Mouse (Mus musculus): ENCODE data around the gene Gpat2. TPM values are rescaled to one million over a fixed set of nuclear protein-coding genes. Genes with fewer than 3 reads are reported as not detected.

Gpat2 gene
- polyA plus RNA-seq, 1 experiment from 2014 or later: 0.28 TPM

DNA sequence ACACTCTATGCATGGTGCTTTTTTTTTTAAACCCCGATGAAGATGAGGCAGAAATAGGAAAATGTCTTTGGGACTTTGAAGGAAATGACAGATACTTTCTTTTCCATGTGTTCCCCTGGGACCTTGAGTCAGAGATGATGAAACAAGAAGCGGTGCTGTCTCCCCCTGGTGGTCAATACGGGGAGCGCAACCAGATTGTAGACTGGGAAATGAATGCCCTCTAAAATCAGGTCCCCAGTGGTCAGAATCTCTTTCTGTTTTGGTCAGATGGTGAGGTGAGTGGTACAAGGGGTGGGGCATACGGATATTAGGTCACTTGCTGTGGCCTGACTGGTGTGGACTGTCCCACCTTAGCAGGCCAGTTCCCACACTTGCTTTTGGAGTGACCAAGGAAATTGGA lies 28.8 kb downstream of the Gpat2 start:
- no peak for ATAC-seq (ENCODE audit: insufficient read depth, low FRiP score)
- Histone ChIP-seq H3K27me3 (ENCODE audit: control insufficient read depth, insufficient read depth, low read length) (peaks cover 4% of the 10 kb centered on the region; the same call in 1 of the 2 replicates), H3K36me3 (ENCODE audit: control insufficient read depth, insufficient read depth, low read length) (no peaks in the 10 kb centered on the region), H3K9me3 (replicated peaks; ENCODE audit: control insufficient read depth, low read length) (no peaks in the 10 kb centered on the region), H3K27ac (ENCODE audit: low read length) (no peak overlapping the region), H3K4me3 (replicated peaks; ENCODE audit: low read length) (no peak overlapping the region), H3K4me2 (ENCODE audit: low read depth, low read length) (no peak overlapping the region), H3K9ac (ENCODE audit: low read length) (no peak overlapping the region), H3K4me1 (ENCODE audit: control insufficient read depth, insufficient read depth, low read length) (no peaks in the 10 kb centered on the region)
- WGBS: 4% methylated on average over 5 of the region's 5 CpGs

DNA sequence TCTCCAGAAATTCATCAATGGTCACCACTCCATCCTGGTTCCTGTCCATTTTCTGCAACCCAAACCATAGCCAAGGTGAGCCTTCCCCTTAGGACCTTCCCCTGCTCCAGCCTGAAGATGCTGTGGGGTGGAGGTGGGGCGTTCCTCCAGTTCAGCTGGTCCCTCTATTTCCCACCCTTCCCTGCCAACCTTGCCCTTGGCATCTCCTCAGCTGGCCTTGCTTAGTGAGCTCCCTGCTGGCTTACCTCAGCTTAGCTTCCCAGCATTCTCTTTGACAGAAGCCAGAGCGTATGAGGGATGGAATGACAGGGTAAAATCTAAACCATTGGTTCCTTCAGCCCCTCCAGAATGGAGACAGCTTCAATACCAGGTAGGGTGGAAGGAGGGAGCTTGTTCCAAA lies 34.3 kb downstream of the Gpat2 start:
- 78% methylated on average over 2 of the region's 2 CpGs for WGBS
- H3K4me3 ChIP-seq (replicated peaks; ENCODE audit: low read length): no peak overlapping the region
- no peaks in the 10 kb centered on the region for H3K36me3 ChIP-seq (ENCODE audit: control insufficient read depth, insufficient read depth, low read length)
- no peaks in the 10 kb centered on the region for H3K27me3 ChIP-seq (ENCODE audit: control insufficient read depth, insufficient read depth, low read length)
- H3K9me3 ChIP-seq (replicated peaks; ENCODE audit: control insufficient read depth, low read length): no peaks in the 10 kb centered on the region
- no peaks in the 10 kb centered on the region for H3K4me1 ChIP-seq (ENCODE audit: control insufficient read depth, insufficient read depth, low read length)
- H3K27ac ChIP-seq (ENCODE audit: low read length): no peak overlapping the region
- no peak for ATAC-seq (ENCODE audit: insufficient read depth, low FRiP score)
- H3K4me2 ChIP-seq (ENCODE audit: low read depth, low read length): no peak overlapping the region
- H3K9ac ChIP-seq (ENCODE audit: low read length): no peak overlapping the region

DNA sequence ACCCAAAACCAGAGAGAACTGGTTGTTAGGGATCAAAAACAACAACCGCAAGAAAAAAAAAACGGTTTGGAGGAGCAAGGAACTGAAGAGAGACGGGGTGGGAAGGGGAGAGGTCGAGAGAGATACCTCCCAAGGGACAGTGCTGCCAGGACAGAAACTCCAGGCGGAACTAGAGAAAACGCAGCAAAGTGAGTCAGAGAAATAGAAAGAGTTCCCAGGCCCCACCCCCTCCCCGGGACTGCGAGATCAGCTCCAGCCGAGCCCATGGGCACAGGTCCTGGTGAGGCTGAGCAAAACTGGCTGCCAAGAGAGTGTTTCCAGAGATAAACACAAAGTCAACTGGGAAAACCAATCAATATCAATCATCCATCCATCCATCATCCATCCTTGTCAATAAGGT lies 36.4 kb downstream of the Gpat2 start:
- Histone ChIP-seq H3K27ac (ENCODE audit: low read length) (no peak overlapping the region), H3K36me3 (ENCODE audit: control insufficient read depth, insufficient read depth, low read length) (no peaks in the 10 kb centered on the region), H3K27me3 (ENCODE audit: control insufficient read depth, insufficient read depth, low read length) (no peaks in the 10 kb centered on the region), H3K4me2 (ENCODE audit: low read depth, low read length) (no peak overlapping the region), H3K4me1 (ENCODE audit: control insufficient read depth, insufficient read depth, low read length) (no peaks in the 10 kb centered on the region), H3K4me3 (replicated peaks; ENCODE audit: low read length) (no peak overlapping the region), H3K9ac (ENCODE audit: low read length) (no peak overlapping the region), H3K9me3 (replicated peaks; ENCODE audit: control insufficient read depth, low read length) (no peaks in the 10 kb centered on the region)
- no peak for ATAC-seq (ENCODE audit: insufficient read depth, low FRiP score)
- 35% methylated on average over 9 of the region's 9 CpGs for WGBS

DNA sequence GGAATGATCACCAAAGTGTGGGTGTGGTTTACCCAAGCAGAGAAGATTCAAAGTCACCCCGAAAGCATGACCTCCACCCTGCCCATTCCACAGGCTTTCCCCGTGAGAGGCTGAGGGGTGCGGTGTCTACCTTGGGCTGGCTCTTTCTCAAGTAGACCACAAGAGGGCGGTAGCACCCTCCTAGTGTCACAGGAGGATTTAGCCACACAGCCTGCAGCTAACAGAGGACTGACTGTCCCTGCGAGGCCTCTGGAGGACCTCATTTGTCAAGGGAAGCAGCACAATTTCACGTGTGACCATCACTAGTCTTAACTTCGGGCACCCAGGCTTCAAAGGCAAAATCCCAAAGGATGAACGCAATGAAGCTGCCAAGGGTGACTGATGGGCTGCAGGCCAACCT lies 37.3 kb downstream of the Gpat2 start:
- H3K36me3 ChIP-seq (ENCODE audit: control insufficient read depth, insufficient read depth, low read length): no peaks in the 10 kb centered on the region
- H3K9ac ChIP-seq (ENCODE audit: low read length): no peak overlapping the region
- H3K27me3 ChIP-seq (ENCODE audit: control insufficient read depth, insufficient read depth, low read length): no peaks in the 10 kb centered on the region
- H3K27ac ChIP-seq (ENCODE audit: low read length): no peak overlapping the region
- no peaks in the 10 kb centered on the region for H3K4me1 ChIP-seq (ENCODE audit: control insufficient read depth, insufficient read depth, low read length)
- H3K4me2 ChIP-seq (ENCODE audit: low read depth, low read length): no peak overlapping the region
- H3K4me3 ChIP-seq (replicated peaks; ENCODE audit: low read length): no peak overlapping the region
- 6% methylated on average over 8 of the region's 8 CpGs for WGBS
- no peaks in the 10 kb centered on the region for H3K9me3 ChIP-seq (replicated peaks; ENCODE audit: control insufficient read depth, low read length)
- peak; percentile 69; the same call in 1 of the 2 replicates for ATAC-seq (ENCODE audit: insufficient read depth, low FRiP score)

DNA sequence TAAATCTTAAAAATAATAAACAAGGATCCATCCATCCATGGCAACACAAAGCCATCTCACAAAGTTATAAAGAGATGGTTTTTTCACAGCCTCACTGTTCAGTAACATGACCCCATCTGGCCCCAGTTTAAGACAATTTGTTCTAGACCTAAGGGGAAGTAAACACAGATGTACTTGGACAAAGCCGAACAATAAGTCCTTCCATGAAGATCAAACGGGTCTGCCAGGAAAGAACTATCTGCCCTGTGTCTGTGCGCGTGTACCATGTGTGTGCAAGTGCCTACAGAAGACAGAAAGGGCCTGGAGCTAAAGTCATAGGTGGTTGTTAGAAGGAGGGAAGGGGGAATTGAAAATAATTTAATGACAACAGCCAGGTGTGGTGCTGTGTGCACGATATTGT lies 45.2 kb downstream of the Gpat2 start:
- no peaks in the 10 kb centered on the region for H3K27me3 ChIP-seq (ENCODE audit: control insufficient read depth, insufficient read depth, low read length)
- H3K36me3 ChIP-seq (ENCODE audit: control insufficient read depth, insufficient read depth, low read length): no peaks in the 10 kb centered on the region
- no peaks in the 10 kb centered on the region for H3K9me3 ChIP-seq (replicated peaks; ENCODE audit: control insufficient read depth, low read length)
- WGBS: 85% methylated on average over 5 of the region's 5 CpGs
- no peak overlapping the region for H3K4me3 ChIP-seq (replicated peaks; ENCODE audit: low read length)
- H3K9ac ChIP-seq (ENCODE audit: low read length): no peak overlapping the region
- ATAC-seq (ENCODE audit: insufficient read depth, low FRiP score): no peak
- H3K27ac ChIP-seq (ENCODE audit: low read length): no peak overlapping the region
- H3K4me1 ChIP-seq (ENCODE audit: control insufficient read depth, insufficient read depth, low read length): no peaks in the 10 kb centered on the region
- no peak overlapping the region for H3K4me2 ChIP-seq (ENCODE audit: low read depth, low read length)

DNA sequence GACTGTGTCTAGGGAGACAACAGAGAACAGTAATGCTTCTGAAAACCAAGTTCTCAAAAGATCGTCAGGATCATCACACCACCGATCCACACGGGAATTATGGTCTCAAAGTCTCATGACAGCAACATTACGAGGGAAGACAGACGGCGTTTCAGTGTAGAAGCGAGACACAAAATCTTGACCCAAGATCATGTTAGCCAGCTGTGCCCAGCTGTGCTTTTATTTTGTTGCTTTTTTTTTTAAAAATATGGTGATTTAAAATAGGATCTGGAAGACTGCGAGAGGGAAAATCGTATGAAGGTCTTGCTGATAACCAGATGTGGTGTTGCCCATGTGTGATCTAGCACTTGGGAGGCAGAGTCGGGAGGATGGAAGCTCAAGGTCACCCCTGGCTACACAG lies 45.7 kb downstream of the Gpat2 start:
- WGBS: 59% methylated on average over 10 of the region's 10 CpGs
- no peaks in the 10 kb centered on the region for H3K27me3 ChIP-seq (ENCODE audit: control insufficient read depth, insufficient read depth, low read length)
- H3K4me2 ChIP-seq (ENCODE audit: low read depth, low read length): no peak overlapping the region

DNA sequence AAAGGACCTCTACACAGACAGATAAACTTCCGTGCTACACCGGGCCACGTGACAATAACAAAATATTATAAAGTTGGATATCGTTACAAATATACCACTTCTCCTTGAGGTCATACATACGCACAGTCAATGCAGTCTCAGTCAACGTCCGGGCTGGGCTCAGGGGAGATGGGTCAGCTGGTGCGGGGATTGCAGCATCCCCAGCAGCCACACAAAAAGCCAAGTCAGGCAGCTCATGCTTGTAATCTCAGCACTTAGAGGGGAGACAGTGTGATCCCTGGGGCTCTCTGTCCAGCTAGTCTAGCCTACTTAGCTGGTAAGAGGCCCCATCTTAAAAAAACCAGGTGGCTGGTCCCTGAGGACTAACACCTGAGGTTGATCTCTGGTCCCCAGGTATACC lies 46.3 kb downstream of the Gpat2 start:
- ATAC-seq (ENCODE audit: insufficient read depth, low FRiP score): no peak

More for the DNA sequence above, 45.7 kb downstream of the Gpat2 start:
- Histone ChIP-seq H3K9ac (ENCODE audit: low read length) (no peak overlapping the region), H3K9me3 (replicated peaks; ENCODE audit: control insufficient read depth, low read length) (no peaks in the 10 kb centered on the region), H3K36me3 (ENCODE audit: control insufficient read depth, insufficient read depth, low read length) (no peaks in the 10 kb centered on the region), H3K4me1 (ENCODE audit: control insufficient read depth, insufficient read depth, low read length) (no peaks in the 10 kb centered on the region), H3K4me3 (replicated peaks; ENCODE audit: low read length) (no peak overlapping the region), H3K27ac (ENCODE audit: low read length) (no peak overlapping the region)
- no peak for ATAC-seq (ENCODE audit: insufficient read depth, low FRiP score)

DNA sequence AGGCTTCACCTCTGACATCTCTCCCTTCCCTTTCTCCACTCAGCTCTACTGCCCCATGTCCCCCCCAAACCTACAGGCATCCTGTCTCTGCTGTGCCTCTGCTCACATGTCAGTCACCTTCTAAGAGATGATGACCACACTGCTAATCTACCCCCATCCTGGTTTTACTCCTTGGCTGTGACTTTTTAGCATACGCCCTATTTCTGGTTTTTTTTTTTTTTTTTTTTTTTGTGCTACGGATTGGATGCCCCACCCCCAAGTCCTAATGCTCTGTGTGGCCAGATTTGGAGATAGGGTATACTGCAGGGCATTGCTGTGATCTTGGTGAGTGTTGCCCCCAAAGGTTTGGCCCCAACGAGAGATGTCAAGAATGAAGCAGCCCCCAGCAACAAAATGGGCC lies 47.3 kb downstream of the Gpat2 start:
- ATAC-seq (ENCODE audit: insufficient read depth, low FRiP score): no peak
- WGBS: 69% methylated on average over 3 of the region's 3 CpGs
- Histone ChIP-seq H3K4me1 (ENCODE audit: control insufficient read depth, insufficient read depth, low read length) (no peaks in the 10 kb centered on the region), H3K27me3 (ENCODE audit: control insufficient read depth, insufficient read depth, low read length) (no peaks in the 10 kb centered on the region), H3K9me3 (replicated peaks; ENCODE audit: control insufficient read depth, low read length) (no peaks in the 10 kb centered on the region), H3K36me3 (ENCODE audit: control insufficient read depth, insufficient read depth, low read length) (no peaks in the 10 kb centered on the region), H3K4me2 (ENCODE audit: low read depth, low read length) (no peak overlapping the region), H3K4me3 (replicated peaks; ENCODE audit: low read length) (no peak overlapping the region), H3K9ac (ENCODE audit: low read length) (no peak overlapping the region), H3K27ac (ENCODE audit: low read length) (no peak overlapping the region)

More for the DNA sequence above, 46.3 kb downstream of the Gpat2 start:
- WGBS: 78% methylated on average over 8 of the region's 8 CpGs
- Histone ChIP-seq H3K4me2 (ENCODE audit: low read depth, low read length) (no peak overlapping the region), H3K36me3 (ENCODE audit: control insufficient read depth, insufficient read depth, low read length) (no peaks in the 10 kb centered on the region), H3K9ac (ENCODE audit: low read length) (no peak overlapping the region), H3K27ac (ENCODE audit: low read length) (no peak overlapping the region), H3K27me3 (ENCODE audit: control insufficient read depth, insufficient read depth, low read length) (no peaks in the 10 kb centered on the region), H3K4me3 (replicated peaks; ENCODE audit: low read length) (no peak overlapping the region), H3K4me1 (ENCODE audit: control insufficient read depth, insufficient read depth, low read length) (no peaks in the 10 kb centered on the region), H3K9me3 (replicated peaks; ENCODE audit: control insufficient read depth, low read length) (no peaks in the 10 kb centered on the region)

DNA sequence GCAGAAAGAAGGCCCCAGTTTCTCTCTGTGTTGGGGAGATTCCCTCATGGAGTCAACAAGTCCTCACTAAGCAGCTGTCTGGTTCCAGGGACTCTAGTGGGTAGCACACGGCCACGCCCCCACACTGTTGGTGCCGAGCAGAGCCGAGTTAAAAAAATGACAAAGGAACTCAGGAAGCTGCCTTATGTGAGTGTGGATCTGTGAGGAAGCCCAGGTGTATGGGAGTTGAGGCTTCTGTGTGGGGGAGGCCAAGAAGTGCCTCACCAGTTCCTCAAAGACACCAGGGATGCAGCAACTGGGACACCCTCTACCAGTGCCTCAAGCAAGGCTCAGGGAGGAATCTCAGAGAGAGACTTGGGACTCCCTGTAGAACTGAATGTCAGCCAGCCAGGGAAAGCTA lies 54.2 kb downstream of the Gpat2 start:
- Histone ChIP-seq H3K4me2 (ENCODE audit: low read depth, low read length) (no peak overlapping the region), H3K9me3 (replicated peaks; ENCODE audit: control insufficient read depth, low read length) (no peaks in the 10 kb centered on the region), H3K9ac (ENCODE audit: low read length) (no peak overlapping the region; the same call in 1 of the 2 replicates), H3K36me3 (ENCODE audit: control insufficient read depth, insufficient read depth, low read length) (no peaks in the 10 kb centered on the region), H3K4me1 (ENCODE audit: control insufficient read depth, insufficient read depth, low read length) (peaks cover 18% of the 10 kb centered on the region), H3K27me3 (ENCODE audit: control insufficient read depth, insufficient read depth, low read length) (peaks cover 46% of the 10 kb centered on the region), H3K27ac (ENCODE audit: low read length) (no peak overlapping the region), H3K4me3 (replicated peaks; ENCODE audit: low read length) (no peak overlapping the region)
- 60% methylated on average over 4 of the region's 4 CpGs for WGBS
- no peak for ATAC-seq (ENCODE audit: insufficient read depth, low FRiP score)

DNA sequence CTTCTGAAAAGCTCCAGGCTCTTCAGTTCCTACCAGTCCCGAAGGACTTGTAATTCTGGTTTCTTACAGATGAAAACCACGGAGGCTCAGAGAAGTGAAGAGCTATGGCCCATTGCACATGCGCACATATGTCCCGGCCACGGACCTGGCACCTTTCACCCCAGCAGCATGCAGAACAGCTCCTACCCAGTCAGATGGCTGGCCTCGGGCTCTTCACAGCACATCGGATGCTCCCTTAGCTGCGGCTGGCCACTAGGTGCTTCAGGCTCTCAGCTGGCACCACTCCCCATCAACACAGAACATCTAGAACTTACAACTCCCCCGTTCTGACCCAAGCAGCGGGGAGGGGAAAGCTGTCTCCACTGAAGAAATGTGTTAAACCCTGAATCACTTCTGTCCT lies 54.8 kb downstream of the Gpat2 start:
- Histone ChIP-seq H3K27me3 (ENCODE audit: control insufficient read depth, insufficient read depth, low read length) (peaks cover 48% of the 10 kb centered on the region), H3K9me3 (replicated peaks; ENCODE audit: control insufficient read depth, low read length) (no peaks in the 10 kb centered on the region), H3K4me2 (ENCODE audit: low read depth, low read length) (no peak overlapping the region), H3K4me1 (ENCODE audit: control insufficient read depth, insufficient read depth, low read length) (peaks cover 23% of the 10 kb centered on the region), H3K36me3 (ENCODE audit: control insufficient read depth, insufficient read depth, low read length) (no peaks in the 10 kb centered on the region), H3K9ac (ENCODE audit: low read length) (no peak overlapping the region; the same call in none of the 2 replicates), H3K4me3 (replicated peaks; ENCODE audit: low read length) (no peak overlapping the region), H3K27ac (ENCODE audit: low read length) (no peak overlapping the region)
- WGBS: 67% methylated on average over 10 of the region's 10 CpGs
- no peak for ATAC-seq (ENCODE audit: insufficient read depth, low FRiP score)

All from stomach, embryonic 16.5 days (tissue).